Mouse (Mus musculus): ENCODE results near the gene Abhd14a.

DNA sequence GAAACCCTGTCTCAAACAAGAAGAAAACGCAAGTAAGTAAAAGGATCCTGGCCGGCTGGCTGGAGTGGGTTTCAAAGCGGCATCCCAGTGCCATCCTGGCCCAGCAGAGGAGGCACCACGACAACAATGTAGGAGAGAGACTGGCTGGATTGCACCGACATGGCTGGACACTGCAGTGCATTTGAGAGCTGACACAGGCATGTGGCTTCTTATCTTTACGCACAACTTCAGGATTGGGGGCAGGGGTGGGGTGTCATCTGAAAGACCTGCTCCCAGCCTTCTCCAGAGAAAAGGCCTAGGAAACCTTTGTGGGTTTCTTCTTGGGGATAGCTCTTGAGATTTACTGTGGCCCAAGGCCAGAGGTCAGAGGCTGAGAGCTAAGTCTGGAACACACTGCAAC lies 35.7 kb downstream of the Abhd14a start:
- TF ChIP-seq CTCF (IDR thresholded peaks at IDR 0.05; ENCODE audit: low read depth): no peak
- peak; percentile 46; the same call in 1 of the 2 replicates for TF ChIP-seq EP300 (IDR thresholded peaks at IDR 0.05; ENCODE audit: low read depth)
